10 mouse cellular contexts compared by ENCODE assay signal in genomic region chr6:83068221-83068620, GRCm38 (mm10). TPM values are rescaled to one million over a fixed set of nuclear protein-coding genes. Genes with fewer than 3 reads are reported as not detected.
DNase-seq lines count a peak whose midpoint lies in the region; ATAC-seq and TF ChIP-seq lines count a peak whose summit lies in the region.
"Had no signal": no experiment of that assay in that cellular context is flagged by ENCODE, and none has a peak within 500 bp of the region (broad histone marks: within the 10 kb centered on the region; RNA-seq: fewer than 3 reads in every experiment).

No protein-coding gene starts in this region.

- H3K27me3 ChIP-seq in kidney, adult 2 months (replicated peaks; ENCODE audit: control insufficient read depth, insufficient read depth, low read length): peaks cover 23% of the 10 kb centered on the region
- peaks cover 35% of the 10 kb centered on the region for H3K27me3 ChIP-seq in ES-Bruce4 (ENCODE audit: control insufficient read depth, insufficient read depth, low read length, poor library complexity, severe bottlenecking)
- peaks cover 99% of the 10 kb centered on the region for H3K27me3 ChIP-seq in limb, embryonic 15.5 days

- H3K4me1 ChIP-seq in kidney, adult 2 months (ENCODE audit: control insufficient read depth, insufficient read depth, low read length): no peaks in the 10 kb centered on the region
- H3K4me1 ChIP-seq in ES-Bruce4 (ENCODE audit: control insufficient read depth, insufficient read depth, low read length): no peaks in the 10 kb centered on the region
- H3K4me1 ChIP-seq in limb, embryonic 15.5 days: peaks cover 32% of the 10 kb centered on the region

- no peak for TF ChIP-seq CTCF in kidney, adult 2 months (conservative IDR thresholded peaks at IDR 0.05; ENCODE audit: insufficient read depth, insufficient read length, low read depth, low read length)
- TF ChIP-seq CTCF in ES-Bruce4 (IDR thresholded peaks at IDR 0.05; ENCODE audit: low read depth, low read length): no peak

- TF ChIP-seq EP300 in ES-Bruce4 (IDR thresholded peaks at IDR 0.05; ENCODE audit: insufficient read depth, low read depth, low read length): no peak

- 0 out of 2 replicates have a peak overlapping the region, but pooled peaks have one; percentile 23 for H3K4me2 ChIP-seq in limb, embryonic 15.5 days

- peak; percentile 25 for DNase-seq in kidney, adult 2 months
- DNase-seq in kidney, postnatal 25 days: no peak
- peak; percentile 60 for DNase-seq in R1 (ENCODE audit: low read depth, low spot score)
- DNase-seq in testis, postnatal 14 days (ENCODE audit: low spot score): no peak
- no peak for DNase-seq in gastrocnemius, adult 8-10 months (ENCODE audit: low spot score in 2 of 2)

- H3K36me3 ChIP-seq in kidney, adult 2 months (ENCODE audit: control insufficient read depth, insufficient read depth, low read length): no peaks in the 10 kb centered on the region
- H3K36me3 ChIP-seq in ES-Bruce4 (ENCODE audit: control insufficient read depth, insufficient read depth, low read length, poor library complexity, severe bottlenecking): no peaks in the 10 kb centered on the region
- H3K36me3 ChIP-seq in limb, embryonic 15.5 days: no peaks in the 10 kb centered on the region

- no peaks in the 10 kb centered on the region for H3K9me3 ChIP-seq in ES-Bruce4 (replicated peaks; ENCODE audit: control insufficient read depth, insufficient read depth, low read length, poor library complexity, severe bottlenecking)
- H3K9me3 ChIP-seq in limb, embryonic 15.5 days: no peaks in the 10 kb centered on the region

- no peak for ATAC-seq in limb, embryonic 15.5 days (ENCODE audit: insufficient number of reproducible peaks, low FRiP score, low TSS enrichment, low read depth)
- ATAC-seq: Patski had no signal

- peak overlapping the region; percentile 17; the same call in 1 of the 2 replicates for H3K9ac ChIP-seq in ES-Bruce4 (ENCODE audit: low read depth, poor library complexity, severe bottlenecking)
- H3K9ac ChIP-seq in limb, embryonic 15.5 days: no peak overlapping the region

- no peak overlapping the region for H3K27ac ChIP-seq in kidney, adult 2 months (ENCODE audit: insufficient read depth, low read depth, low read length)
- no peak overlapping the region for H3K27ac ChIP-seq in ES-Bruce4 (ENCODE audit: insufficient read depth, low read length)
- H3K27ac ChIP-seq in limb, embryonic 15.5 days: no peak overlapping the region

- 48% methylated on average over 8 of the region's 8 CpGs for WGBS in kidney, adult 2 months
- 14% methylated on average over 8 of the region's 8 CpGs for WGBS in limb, embryonic 15.5 days

- no peak for TF ChIP-seq POLR2A in kidney, adult 2 months (IDR thresholded peaks at IDR 0.05; ENCODE audit: low read depth, low read length)
- no peak for TF ChIP-seq POLR2A in ES-Bruce4 (IDR thresholded peaks at IDR 0.05; ENCODE audit: insufficient read depth, low read length)

- no peak overlapping the region for H3K4me3 ChIP-seq in kidney, adult 2 months (ENCODE audit: insufficient read depth, low read depth, low read length)
- H3K4me3 ChIP-seq in ES-Bruce4 (ENCODE audit: low read depth, low read length): no peak overlapping the region
- H3K4me3 ChIP-seq in limb, embryonic 15.5 days: no peak overlapping the region

RNA-seq across cellular contexts. Expression of gene Tlx2, which starts 1.9 kb away (rescaled TPM):
- polyA plus RNA-seq in kidney, adult 2 months (2012; rRNA removed): 0.34 and 0.36 TPM in 2 replicates
- not detected in 2 replicates for polyA plus RNA-seq in ES-Bruce4 (2011; ENCODE audit: insufficient read depth, insufficient read length, low read depth, missing spikeins)
- not detected in 2 replicates for polyA plus RNA-seq in limb, embryonic 15.5 days (2015; fragmentation: Nextera tagmentation; extraction: Ambion mirVana)
- total RNA-seq in gastrocnemius, adult 8-10 months (2022): not detected
- polyA plus RNA-seq: forebrain, embryonic 11.5 days; limb, embryonic 11.5 days had no signal

RNA-seq across cellular contexts. Expression of gene Pcgf1, which starts 9.4 kb away (rescaled TPM):
- 18.6 and 20.5 TPM in 2 replicates for polyA plus RNA-seq in kidney, adult 2 months (2012; rRNA removed)
- polyA plus RNA-seq in ES-Bruce4 (2011; ENCODE audit: insufficient read depth, insufficient read length, low read depth, missing spikeins): 14.7 and 21.3 TPM in 2 replicates
- polyA plus RNA-seq in limb, embryonic 15.5 days (2015; fragmentation: Nextera tagmentation; extraction: Ambion mirVana): 29.2 and 31.9 TPM in 2 replicates
- total RNA-seq in gastrocnemius, adult 8-10 months (2022): 1 to 10 TPM; 6.2 to 9.4 (median 7.5) TPM

RNA-seq across cellular contexts. Expression of gene Dqx1, which starts 10.6 kb away (rescaled TPM):
- 8.8 and 11.0 TPM in 2 replicates for polyA plus RNA-seq in kidney, adult 2 months (2012; rRNA removed)
- 2.9 and 3.7 TPM in 2 replicates for polyA plus RNA-seq in ES-Bruce4 (2011; ENCODE audit: insufficient read depth, insufficient read length, low read depth, missing spikeins)
- 0.57 and 1.3 TPM in 2 replicates for polyA plus RNA-seq in limb, embryonic 15.5 days (2015; fragmentation: Nextera tagmentation; extraction: Ambion mirVana)
- under 1 TPM; 0.24 to 0.52 (median 0.33) TPM for total RNA-seq in gastrocnemius, adult 8-10 months (2022)

RNA-seq across cellular contexts. Expression of gene Htra2, which starts 13.1 kb away (rescaled TPM):
- 39.6 and 40.2 TPM in 2 replicates for polyA plus RNA-seq in kidney, adult 2 months (2012; rRNA removed)
- 36.8 and 37.4 TPM in 2 replicates for polyA plus RNA-seq in ES-Bruce4 (2011; ENCODE audit: insufficient read depth, insufficient read length, low read depth, missing spikeins)
- polyA plus RNA-seq in limb, embryonic 15.5 days (2015; fragmentation: Nextera tagmentation; extraction: Ambion mirVana): 64.6 and 70.6 TPM in 2 replicates
- 10 to 100 TPM; 16.6 to 16.9 (median 16.7) TPM for total RNA-seq in gastrocnemius, adult 8-10 months (2022)

RNA-seq across cellular contexts. Expression of gene Aup1, which starts 13.9 kb away (rescaled TPM):
- 442 and 596 TPM in 2 replicates for polyA plus RNA-seq in kidney, adult 2 months (2012; rRNA removed)
- 42.4 and 44.3 TPM in 2 replicates for polyA plus RNA-seq in ES-Bruce4 (2011; ENCODE audit: insufficient read depth, insufficient read length, low read depth, missing spikeins)
- polyA plus RNA-seq in limb, embryonic 15.5 days (2015; fragmentation: Nextera tagmentation; extraction: Ambion mirVana): 181 and 186 TPM in 2 replicates
- total RNA-seq in gastrocnemius, adult 8-10 months (2022): 100 to 1,000 TPM in 2 of 4 experiments, 10 to 100 TPM in 2; 91.1 to 109 (median 102) TPM

Comparison
In these comparisons a context has a peak if more than half of its experiments do, and no peak if none do; other contexts are left out.
1. DNase-seq: peak in kidney, adult 2 months (single experiment) and R1 (single experiment); none in kidney, postnatal 25 days (0 of 2), testis, postnatal 14 days (single experiment) and gastrocnemius, adult 8-10 months (0 of 2).